Mouse (Mus musculus) lung, adult 2 months (tissue): ENCODE measurements around the gene Rbfox3.

Experiments used
- CTCF ChIP-seq: fragments of 200-500 bp; IDR thresholded peaks from 2 replicates; pipeline ENCODE4 v1.5.1; 2011; ENCODE audit warnings: mild to moderate bottlenecking, low read length, control low read depth; ENCODE audit not compliant: insufficient read depth
- POLR2A ChIP-seq: fragments of 200-500 bp; IDR thresholded peaks from 2 replicates; pipeline ENCODE4 v1.6.1; 2011; ENCODE audit warnings: low read depth, mild to moderate bottlenecking, control low read depth, low read length, borderline replicate concordance; ENCODE audit errors: extremely low read depth

DNA sequence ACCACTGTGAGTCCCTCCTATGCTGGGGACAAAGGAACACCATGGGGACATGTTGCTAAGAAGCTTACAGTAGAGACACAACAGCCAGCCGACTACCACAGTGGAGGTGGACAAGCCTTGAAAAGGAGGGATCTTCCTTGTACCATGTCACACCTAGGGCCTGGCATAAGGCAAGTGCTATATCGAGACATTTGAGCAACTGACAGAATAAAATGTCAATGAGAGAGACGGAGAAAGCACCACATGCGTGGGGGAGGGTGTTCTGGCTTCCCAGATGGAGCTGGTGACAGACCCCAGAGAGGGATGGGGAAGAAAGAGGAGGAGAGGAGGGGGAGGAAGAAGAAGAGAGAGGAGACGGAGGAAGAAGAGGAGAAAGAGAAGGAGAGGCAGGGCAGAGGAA, 96.3 kb downstream of the Rbfox3 start:
- no peak for TF ChIP-seq CTCF
- TF ChIP-seq POLR2A = no peak
